Mouse (Mus musculus): Measurements from ENCODE around the gene Map7.

The Map7 gene

GRCm38 (mm10) chr10:20152131-20152530 is 3.9 kb downstream of the Map7 start:
- no peak for DNase-seq (ENCODE audit: low spot score)

- DNase-seq (ENCODE audit: low spot score), result no peak
These were observed 5.2 kb downstream of the Map7 start for GRCm38 (mm10) chr10:20153507-20153906.

GRCm38 (mm10) chr10:20155401-20155800 is 7.1 kb downstream of the Map7 start:
- DNase-seq (ENCODE audit: low spot score), result no peak

- DNase-seq (ENCODE audit: low spot score), result no peak
These were observed 8.9 kb downstream of the Map7 start for GRCm38 (mm10) chr10:20157021-20157726.

GRCm38 (mm10) chr10:20158756-20159155 is 10.5 kb downstream of the Map7 start:
- no peak for DNase-seq (ENCODE audit: low spot score)

GRCm38 (mm10) chr10:20159308-20159707 is 11.0 kb downstream of the Map7 start:
- DNase-seq (ENCODE audit: low spot score), result no peak

- DNase-seq (ENCODE audit: low spot score), result no peak
These were observed 12.6 kb downstream of the Map7 start for GRCm38 (mm10) chr10:20160914-20161313.

GRCm38 (mm10) chr10:20164810-20165209 is 16.5 kb downstream of the Map7 start:
- no peak for DNase-seq (ENCODE audit: low spot score)

GRCm38 (mm10) chr10:20166797-20167196 is 18.5 kb downstream of the Map7 start:
- DNase-seq (ENCODE audit: low spot score), result no peak

- no peak for DNase-seq (ENCODE audit: low spot score)
These were observed 19.2 kb downstream of the Map7 start for GRCm38 (mm10) chr10:20167467-20167866.

GRCm38 (mm10) chr10:20169182-20169674 is 21.0 kb downstream of the Map7 start:
- DNase-seq (ENCODE audit: low spot score), result no peak

GRCm38 (mm10) chr10:20169927-20170604 is 21.8 kb downstream of the Map7 start:
- no peak for DNase-seq (ENCODE audit: low spot score)

- peak; percentile 4 for DNase-seq (ENCODE audit: low spot score)
These were observed 22.4 kb downstream of the Map7 start for GRCm38 (mm10) chr10:20170605-20171088.

GRCm38 (mm10) chr10:20171209-20171608 is 22.9 kb downstream of the Map7 start:
- no peak for DNase-seq (ENCODE audit: low spot score)

GRCm38 (mm10) chr10:20171756-20172155 is 23.5 kb downstream of the Map7 start:
- DNase-seq (ENCODE audit: low spot score), result no peak

- no peak for DNase-seq (ENCODE audit: low spot score)
These were observed 25.5 kb downstream of the Map7 start for GRCm38 (mm10) chr10:20173733-20174132.

- DNase-seq (ENCODE audit: low spot score), result no peak
These were observed 27.8 kb downstream of the Map7 start for GRCm38 (mm10) chr10:20176054-20176453.

- DNase-seq (ENCODE audit: low spot score), result no peak
These were observed 30.7 kb downstream of the Map7 start for GRCm38 (mm10) chr10:20178807-20179605.

- no peak for DNase-seq (ENCODE audit: low spot score)
These were observed 32.9 kb downstream of the Map7 start for GRCm38 (mm10) chr10:20181198-20181597.

- DNase-seq (ENCODE audit: low spot score), result no peak
These were observed 33.6 kb downstream of the Map7 start for GRCm38 (mm10) chr10:20181680-20182399.

GRCm38 (mm10) chr10:20184326-20184725 is 36.1 kb downstream of the Map7 start:
- no peak for DNase-seq (ENCODE audit: low spot score)

- DNase-seq (ENCODE audit: low spot score), result no peak
These were observed 37.0 kb downstream of the Map7 start for GRCm38 (mm10) chr10:20185264-20185663.
